Mouse (Mus musculus) olfactory bulb, adult 2 months (tissue): ENCODE measurements around the gene Skida1.

Source experiments
- CTCF ChIP-seq: fragments of 200-500 bp; IDR thresholded peaks from 2 replicates; pipeline ENCODE4 v1.5.1; 2012; ENCODE audit warnings: low read depth, mild to moderate bottlenecking, low read length, moderate library complexity; ENCODE audit not compliant: insufficient read depth
- POLR2A ChIP-seq: fragments of 200-500 bp; IDR thresholded peaks from 2 replicates; pipeline ENCODE4 v1.6.1; 2012; ENCODE audit warnings: mild to moderate bottlenecking, low read depth, low read length, moderate library complexity; ENCODE audit not compliant: insufficient read depth

DNA sequence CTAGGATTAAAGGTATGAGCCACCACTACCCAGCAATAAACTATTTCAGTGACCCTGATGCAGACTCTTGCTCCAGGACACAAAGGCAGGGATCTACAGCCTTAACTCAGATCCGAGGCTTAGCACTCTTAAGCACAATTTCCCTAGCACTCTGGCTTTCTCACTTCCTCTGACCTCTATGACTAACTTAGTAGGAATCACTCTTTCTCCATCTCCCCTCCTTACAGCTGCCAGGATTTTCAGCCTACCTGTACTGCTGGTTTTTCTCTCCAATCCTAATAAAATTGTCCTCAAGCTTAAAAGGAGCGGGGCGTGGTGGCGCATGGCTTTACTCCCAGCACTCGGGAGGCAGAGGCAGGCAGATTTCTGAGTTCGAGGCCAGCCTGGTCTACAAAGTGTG lies 31.5 kb downstream of the Skida1 start:
- TF ChIP-seq CTCF (no peak), POLR2A (no peak)
